Mouse (Mus musculus): Measurements from ENCODE around the gene Gmip.

- TF ChIP-seq POLR2A (IDR thresholded peaks at IDR 0.05; ENCODE audit: low read depth, low read length) (no peak), CTCF (IDR thresholded peaks at IDR 0.05; ENCODE audit: extremely low read depth, insufficient read depth, insufficient read length, insufficient replicate concordance) (no peak)
These were observed 17.9 kb downstream of the Gmip start for GRCm38 (mm10) chr8:69826371-69826770.
